Mouse (Mus musculus) embryonic fibroblast, embryonic 13.5 days (primary cell): ENCODE results near the gene Zbtb46.

ENCODE experiments used
- CTCF ChIP-seq: IDR thresholded peaks from 2 replicates; pipeline ENCODE4 v1.5.1; 2011; ENCODE audit warnings: mild to moderate bottlenecking, control low read depth, low read length, moderate library complexity, borderline replicate concordance; ENCODE audit not compliant: insufficient read depth
- POLR2A ChIP-seq: IDR thresholded peaks from 2 replicates; pipeline ENCODE4 v1.6.1; 2011; ENCODE audit warnings: low read depth, mild to moderate bottlenecking, control low read depth, low read length, moderate library complexity

DNA sequence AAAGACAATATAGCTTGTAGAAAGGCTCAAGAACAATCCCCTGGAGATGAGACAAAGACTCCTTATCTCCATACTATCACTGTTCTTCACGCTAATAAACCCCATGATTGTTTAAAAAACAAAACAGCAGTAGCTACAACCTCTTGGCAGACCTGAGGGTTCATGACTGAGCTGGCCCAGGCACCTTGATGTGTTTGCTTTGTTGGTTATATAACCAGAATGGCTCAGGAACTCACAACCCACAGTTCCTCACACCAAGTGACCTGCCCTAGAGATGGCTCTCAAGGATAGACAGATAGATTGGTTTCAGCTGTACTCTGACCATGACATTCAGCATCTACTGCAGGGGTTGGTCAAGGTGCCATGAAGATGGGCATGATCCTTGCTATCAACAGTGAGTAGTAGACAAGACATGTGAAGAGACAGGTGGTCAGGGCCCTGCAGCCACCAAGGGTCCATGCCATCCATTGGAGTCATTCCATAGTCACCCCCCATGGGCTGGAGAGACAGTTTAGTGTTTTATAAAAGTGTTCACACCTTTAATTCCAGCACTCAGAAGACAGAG, 2.4 kb upstream of the Zbtb46 start:
- TF ChIP-seq CTCF (no peak), POLR2A (no peak)
